Mouse (Mus musculus) adrenal gland, postnatal 4 days (tissue): ENCODE results near the gene Pkmyt1. TPM values are rescaled to one million over a fixed set of nuclear protein-coding genes. Genes with fewer than 3 reads are reported as not detected.

Experiments used
- DNase-seq, 2 experiments: peaks; one replicate each; pipeline ENCODE4 v3.0.0; 2021 to 2022; ENCODE audit warnings: low spot score in 2 of 2, mixed read lengths in 2 of 2
- total RNA-seq, 2 experiments: library from RNA; stranded (reverse); gene quantifications; 2 replicates each; pipeline ENCODE4 v1.2.3; 2021

The Pkmyt1 gene
- total RNA-seq, 2 experiments from 2014 or later, result 20.0 to 22.4 TPM

DNA sequence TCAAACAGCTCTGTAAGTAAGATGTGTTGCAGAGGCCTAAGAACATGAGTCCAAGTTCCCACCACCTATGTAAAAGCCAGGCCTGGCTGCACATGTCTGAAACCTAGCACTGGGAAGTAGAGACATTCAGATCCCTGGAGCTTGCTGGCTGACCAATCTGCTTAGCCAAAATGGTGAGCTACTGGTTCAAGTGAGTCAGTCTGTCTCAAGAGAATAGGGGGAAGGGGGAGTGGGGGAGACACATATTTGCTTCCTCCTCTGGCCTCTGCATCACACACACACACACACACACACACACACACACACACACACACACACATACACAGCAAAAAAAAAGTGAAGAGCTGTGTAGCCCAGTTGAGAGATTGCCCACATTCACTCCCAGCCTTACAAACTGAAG lies 57.2 kb downstream of the Pkmyt1 start:
- no peak for DNase-seq

DNA sequence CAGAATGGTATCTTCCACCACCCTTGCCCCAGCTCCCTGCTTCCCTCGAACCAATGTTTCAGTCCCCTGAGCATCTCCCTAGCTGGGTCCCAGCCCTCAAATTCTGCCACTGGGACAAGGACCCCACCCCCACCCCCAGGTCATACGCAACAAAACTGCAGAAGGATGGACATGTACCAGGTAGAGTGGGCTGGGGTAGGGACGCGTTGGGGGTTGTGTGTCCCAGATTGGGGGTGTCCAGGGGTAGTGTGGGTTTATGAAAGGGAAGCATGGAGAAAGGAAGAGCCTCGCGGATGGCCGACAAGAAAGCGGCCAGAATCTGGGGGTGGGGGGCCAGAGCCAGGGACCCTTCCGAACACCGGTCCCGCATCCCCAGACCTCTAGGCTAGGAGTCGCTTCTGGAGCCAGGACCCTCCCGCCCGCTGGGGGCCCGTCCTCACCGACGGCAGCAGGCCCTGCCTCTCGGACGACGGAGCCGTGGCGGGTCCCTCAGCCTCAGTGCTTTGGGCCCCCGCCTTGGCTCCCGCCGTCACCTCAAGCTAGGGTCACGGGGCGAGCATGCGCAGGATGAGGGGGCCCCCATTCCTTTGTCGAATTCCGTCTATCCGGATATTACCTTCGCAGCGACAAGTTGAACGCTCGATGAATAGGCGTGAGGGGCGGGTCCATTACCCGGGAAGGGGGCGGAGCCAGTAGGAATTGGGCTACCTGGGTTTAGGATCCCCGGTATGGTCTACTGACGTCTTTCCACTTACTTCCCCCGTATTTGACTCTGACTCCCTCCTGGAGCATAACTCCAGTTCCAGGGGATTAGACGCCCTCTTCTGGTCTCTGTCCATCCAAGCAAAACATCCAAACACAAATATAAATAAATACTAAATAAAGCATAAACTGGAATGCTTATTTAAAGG lies 59.7 kb downstream of the Pkmyt1 start, which contains the start of gene Flywch2:
TSS of gene Flywch2 (minus strand) at position 521 of the 911 bp plus-strand sequence.
- peak; percentile 25 to 47 for DNase-seq

Other genes with a start within 250 kb of the Pkmyt1 start
- not detected for gene Vmn2r117, start 246.6 kb upstream of the Pkmyt1 start, total RNA-seq
- 10 to 100 TPM in 1 of 2 experiments, 1 to 10 TPM in 1; 8.5 to 11.5 TPM for gene Zfp213, start 162.1 kb upstream of the Pkmyt1 start, total RNA-seq
- 10 to 100 TPM; 27.5 to 29.7 TPM for gene Zfp13, start 126.8 kb upstream of the Pkmyt1 start, total RNA-seq
- gene Zscan10, start 125.5 kb upstream of the Pkmyt1 start, total RNA-seq, result not detected
- under 1 TPM; 0.56 to 0.90 TPM for gene Mmp25, start 81.1 kb upstream of the Pkmyt1 start, total RNA-seq
- gene Bicdl2, start 65.8 kb upstream of the Pkmyt1 start, total RNA-seq, result under 1 TPM in 1 of 2 experiments, not detected in 1; 0.31 TPM
- gene Hcfc1r1, start 52.7 kb upstream of the Pkmyt1 start, total RNA-seq, result 100 to 1,000 TPM; 132 to 134 TPM
- 10 to 100 TPM; 26.7 to 27.5 TPM for gene Thoc6, start 52.5 kb upstream of the Pkmyt1 start, total RNA-seq
- 10 to 100 TPM; 53.2 to 53.8 TPM for gene Tnfrsf12a, start 48.9 kb upstream of the Pkmyt1 start, total RNA-seq
- 10 to 100 TPM in 1 of 2 experiments, not detected in 1; 12.1 TPM for gene Cldn6, start 47.1 kb upstream of the Pkmyt1 start, total RNA-seq
- gene Cldn9, start 42.3 kb upstream of the Pkmyt1 start, total RNA-seq, result 1 to 10 TPM in 1 of 2 experiments, not detected in 1; 2.4 TPM
- gene 1520401A03Rik, start 3.6 kb upstream of the Pkmyt1 start, total RNA-seq, result 1 to 10 TPM in 1 of 2 experiments, under 1 TPM in 1; 0.99 to 1.3 TPM
- gene Paqr4, start 14.5 kb downstream of the Pkmyt1 start, total RNA-seq, result 10 to 100 TPM; 13.8 to 14.6 TPM
- under 1 TPM in 1 of 2 experiments, not detected in 1; 0.14 TPM for gene Kremen2, start 19.5 kb downstream of the Pkmyt1 start, total RNA-seq
- 10 to 100 TPM; 60.9 to 62.4 TPM for gene Flywch1, start 45.3 kb downstream of the Pkmyt1 start, total RNA-seq
- gene Flywch2, start 59.7 kb downstream of the Pkmyt1 start, total RNA-seq, result 10 to 100 TPM; 14.0 to 14.4 TPM
- gene Srrm2, start 64.2 kb downstream of the Pkmyt1 start, total RNA-seq, result 100 to 1,000 TPM; 855 to 927 TPM
- 100 to 1,000 TPM; 364 to 381 TPM for gene Elob, start 102.8 kb downstream of the Pkmyt1 start, total RNA-seq
- gene Prss33, start 109.7 kb downstream of the Pkmyt1 start, total RNA-seq, result not detected
- not detected for gene Prss32, start 117.5 kb downstream of the Pkmyt1 start, total RNA-seq
- 1 to 10 TPM; 1.6 to 1.9 TPM for gene Prss41, start 117.8 kb downstream of the Pkmyt1 start, total RNA-seq
- not detected for gene Prss21, start 141.7 kb downstream of the Pkmyt1 start, total RNA-seq
- not detected for gene Dcpp1, start 154.5 kb downstream of the Pkmyt1 start, total RNA-seq
- gene Dcpp2, start 154.5 kb downstream of the Pkmyt1 start, total RNA-seq, result not detected
- not detected for gene Dcpp3, start 191.1 kb downstream of the Pkmyt1 start, total RNA-seq
- gene Sbp, start 215.3 kb downstream of the Pkmyt1 start, total RNA-seq, result not detected
- not detected for gene Sbpl, start 228.9 kb downstream of the Pkmyt1 start, total RNA-seq